Mouse (Mus musculus): ENCODE measurements around the gene Grem2. TPM values are rescaled to one million over a fixed set of nuclear protein-coding genes. Genes with fewer than 3 reads are reported as not detected.

The Grem2 gene
- polyA plus RNA-seq, 1 experiment from 2014 or later = 0.82 TPM

DNA sequence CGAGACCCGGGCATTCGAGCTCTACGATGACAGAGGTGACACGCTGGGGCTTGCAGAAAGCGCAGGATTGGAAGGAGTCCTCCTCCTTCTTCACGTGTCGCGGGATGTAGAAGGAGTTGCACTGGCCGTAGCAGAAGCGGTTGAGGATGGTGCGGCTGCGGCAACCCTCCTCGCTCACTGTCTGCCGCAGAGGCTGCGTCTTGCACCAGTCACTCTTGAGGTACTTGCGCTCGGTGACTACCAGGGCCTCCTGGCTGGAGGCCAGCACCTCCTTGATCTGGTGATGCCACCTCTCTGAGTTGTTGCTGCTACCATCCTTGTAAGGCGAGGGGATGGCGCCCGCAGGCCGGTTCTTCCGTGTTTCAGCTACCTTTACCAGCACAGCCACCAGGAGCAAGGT lies 84.8 kb downstream of the Grem2 start:
- WGBS = 97% methylated on average over 23 of the region's 23 CpGs
- Histone ChIP-seq H3K4me3 (replicated peaks; ENCODE audit: low read length) (no peak overlapping the region), H3K4me2 (ENCODE audit: low read length) (no peak overlapping the region), H3K36me3 (ENCODE audit: control insufficient read depth, insufficient read depth) (no peaks in the 10 kb centered on the region), H3K9ac (replicated peaks; ENCODE audit: low read depth, low read length) (no peak overlapping the region), H3K27me3 (replicated peaks; ENCODE audit: control insufficient read depth, insufficient read depth, low read length) (no peaks in the 10 kb centered on the region), H3K27ac (ENCODE audit: low read length) (no peak overlapping the region), H3K9me3 (ENCODE audit: control insufficient read depth, low read length) (no peaks in the 10 kb centered on the region), H3K4me1 (replicated peaks; ENCODE audit: control insufficient read depth, insufficient read depth, low read length) (no peaks in the 10 kb centered on the region)
- ATAC-seq = no peak

DNA sequence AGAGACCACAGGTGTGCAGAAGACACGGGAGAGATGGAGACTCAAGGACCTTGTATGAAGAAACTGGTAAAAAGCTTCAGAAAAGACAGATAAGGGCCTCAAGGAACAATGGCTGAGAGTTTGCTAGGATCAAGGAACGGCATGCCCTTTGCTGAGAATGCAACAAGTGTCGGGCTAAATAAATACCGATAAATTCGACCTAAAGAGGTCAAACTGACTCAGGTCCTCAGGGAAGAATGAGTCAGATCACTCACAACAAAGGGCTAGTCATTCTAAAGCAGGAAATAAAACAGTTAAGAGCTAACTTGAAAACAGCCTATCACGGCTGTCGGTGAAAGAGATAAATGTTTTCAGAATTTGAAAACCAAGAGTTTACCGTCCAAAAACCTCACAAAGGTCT lies 95.1 kb downstream of the Grem2 start:
- H3K4me2 ChIP-seq (ENCODE audit: low read length) = no peak overlapping the region
- H3K27ac ChIP-seq (ENCODE audit: low read length) = no peak overlapping the region
- H3K4me3 ChIP-seq (replicated peaks; ENCODE audit: low read length) = no peak overlapping the region
- no peaks in the 10 kb centered on the region for H3K4me1 ChIP-seq (replicated peaks; ENCODE audit: control insufficient read depth, insufficient read depth, low read length)
- H3K27me3 ChIP-seq (replicated peaks; ENCODE audit: control insufficient read depth, insufficient read depth, low read length) = no peaks in the 10 kb centered on the region
- 71% methylated on average over 8 of the region's 8 CpGs for WGBS
- no peak overlapping the region for H3K9ac ChIP-seq (replicated peaks; ENCODE audit: low read depth, low read length)
- no peaks in the 10 kb centered on the region for H3K9me3 ChIP-seq (ENCODE audit: control insufficient read depth, low read length)
- H3K36me3 ChIP-seq (ENCODE audit: control insufficient read depth, insufficient read depth) = no peaks in the 10 kb centered on the region
- ATAC-seq = no peak

DNA sequence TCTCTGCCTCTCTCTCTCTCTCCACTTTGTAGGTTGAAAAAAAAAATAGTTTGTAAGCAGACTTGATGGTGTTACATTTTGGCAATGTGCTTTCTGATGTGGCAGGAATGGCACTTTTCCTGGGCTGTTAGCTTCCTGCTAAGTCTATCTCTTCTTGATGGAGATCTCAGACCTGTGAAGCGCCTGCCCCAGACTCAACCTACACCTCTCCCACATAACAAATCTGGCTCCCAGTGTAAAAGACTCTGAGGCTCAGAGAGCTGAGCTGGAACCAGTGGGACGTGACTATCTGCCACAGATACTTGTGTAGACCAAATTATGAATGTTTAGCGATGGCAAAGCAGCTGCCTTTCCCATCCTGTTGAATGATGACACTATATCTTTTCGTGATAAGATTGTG lies 109.8 kb downstream of the Grem2 start:
- H3K9me3 ChIP-seq (ENCODE audit: control insufficient read depth, low read length) = no peaks in the 10 kb centered on the region
- H3K4me2 ChIP-seq (ENCODE audit: low read length) = no peak overlapping the region
- H3K36me3 ChIP-seq (ENCODE audit: control insufficient read depth, insufficient read depth) = no peaks in the 10 kb centered on the region
- H3K27me3 ChIP-seq (replicated peaks; ENCODE audit: control insufficient read depth, insufficient read depth, low read length) = no peaks in the 10 kb centered on the region
- no peak overlapping the region for H3K27ac ChIP-seq (ENCODE audit: low read length)
- no peak overlapping the region for H3K9ac ChIP-seq (replicated peaks; ENCODE audit: low read depth, low read length)
- no peak overlapping the region for H3K4me3 ChIP-seq (replicated peaks; ENCODE audit: low read length)
- 91% methylated on average over 4 of the region's 4 CpGs for WGBS
- ATAC-seq = no peak
- H3K4me1 ChIP-seq (replicated peaks; ENCODE audit: control insufficient read depth, insufficient read depth, low read length) = no peaks in the 10 kb centered on the region

DNA sequence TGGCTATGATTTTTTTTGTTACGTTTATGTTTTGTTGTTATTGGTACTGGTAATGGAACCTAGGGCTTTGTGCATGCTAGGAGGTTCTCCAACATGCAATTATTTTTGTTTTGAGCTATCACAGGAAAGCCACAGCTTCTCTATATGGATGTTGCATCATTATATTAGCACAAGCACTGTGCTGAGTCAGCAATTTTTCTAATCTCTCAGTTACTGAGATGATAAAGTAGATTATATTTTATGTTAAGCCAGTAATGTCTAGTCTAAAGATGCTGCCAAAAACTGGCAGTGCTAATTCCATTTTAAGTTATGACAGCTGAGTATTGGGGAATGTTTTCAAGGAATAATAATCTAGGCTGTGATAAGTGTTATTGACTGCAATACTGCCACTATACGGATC lies 133.0 kb downstream of the Grem2 start:
- H3K9ac ChIP-seq (replicated peaks; ENCODE audit: low read depth, low read length) = no peak overlapping the region
- no peaks in the 10 kb centered on the region for H3K9me3 ChIP-seq (ENCODE audit: control insufficient read depth, low read length)
- no peak overlapping the region for H3K4me3 ChIP-seq (replicated peaks; ENCODE audit: low read length)
- H3K27ac ChIP-seq (ENCODE audit: low read length) = no peak overlapping the region
- H3K4me1 ChIP-seq (replicated peaks; ENCODE audit: control insufficient read depth, insufficient read depth, low read length) = no peaks in the 10 kb centered on the region
- H3K4me2 ChIP-seq (ENCODE audit: low read length) = no peak overlapping the region
- no peaks in the 10 kb centered on the region for H3K36me3 ChIP-seq (ENCODE audit: control insufficient read depth, insufficient read depth)
- ATAC-seq = no peak
- WGBS = 94% methylated on average over 2 of the region's 2 CpGs
- no peaks in the 10 kb centered on the region for H3K27me3 ChIP-seq (replicated peaks; ENCODE audit: control insufficient read depth, insufficient read depth, low read length)
